Mouse (Mus musculus) midbrain, embryonic 10.5 days (tissue): Measurements from ENCODE around the gene Prim1. TPM values are rescaled to one million over a fixed set of nuclear protein-coding genes. Genes with fewer than 3 reads are reported as not detected.
"Not testable (repeated sequence)": the region's sequence is repeated elsewhere in the genome, so short reads cannot be mapped to it uniquely, and the experiment has no call there.

Source experiments
- DNase-seq: peaks from one replicate; pipeline ENCODE4 v3.0.0-alpha.2; 2017; ENCODE audit warnings: low spot score
- H3K27ac ChIP-seq: fragments of 300-500 bp; sonication (generic); replicated peaks from 2 replicates; pipeline ENCODE4 v1.5.1; 2016; ENCODE audit warnings: mild to moderate bottlenecking
- H3K27me3 ChIP-seq: fragments of 300-500 bp; sonication (generic); 2 replicates; pipeline ENCODE4 v1.6.1; 2016; ENCODE audit warnings: low read depth, mild to moderate bottlenecking; ENCODE audit not compliant: poor library complexity, severe bottlenecking
- H3K36me3 ChIP-seq: fragments of 300-500 bp; sonication (generic); 2 replicates; pipeline ENCODE4 v1.6.1; 2016; ENCODE audit warnings: mild to moderate bottlenecking, moderate library complexity
- H3K4me1 ChIP-seq: fragments of 300-500 bp; sonication (generic); 2 replicates; pipeline ENCODE4 v1.6.1; 2016
- H3K4me3 ChIP-seq: fragments of 300-500 bp; sonication (generic); 2 replicates; pipeline ENCODE4 v1.5.1; 2016; ENCODE audit warnings: mild to moderate bottlenecking, moderate library complexity
- H3K9me3 ChIP-seq: fragments of 300-500 bp; sonication (generic); replicated peaks from 2 replicates; pipeline ENCODE4 v1.6.1; 2016; ENCODE audit warnings: mild to moderate bottlenecking
- WGBS: fragments of 180-500 bp; shearing (Covaris S2); methylation state at CpG from one replicate; pipeline ENCODE4 v1.1.7; 2016; 5-methylcytosine and 5-hydroxymethylcytosine counted together
- polyA plus RNA-seq: library from polyadenylated mRNA; unstranded; fragments of >200 nt; fragmentation: Nextera tagmentation; extraction: Ambion mirVana; gene quantifications from 2 replicates; pipeline ENCODE4 v1.2.1, GENCODE M21; 2016

Prim1 gene
- polyA plus RNA-seq, 1 experiment from 2014 or later = 114 TPM

DNA sequence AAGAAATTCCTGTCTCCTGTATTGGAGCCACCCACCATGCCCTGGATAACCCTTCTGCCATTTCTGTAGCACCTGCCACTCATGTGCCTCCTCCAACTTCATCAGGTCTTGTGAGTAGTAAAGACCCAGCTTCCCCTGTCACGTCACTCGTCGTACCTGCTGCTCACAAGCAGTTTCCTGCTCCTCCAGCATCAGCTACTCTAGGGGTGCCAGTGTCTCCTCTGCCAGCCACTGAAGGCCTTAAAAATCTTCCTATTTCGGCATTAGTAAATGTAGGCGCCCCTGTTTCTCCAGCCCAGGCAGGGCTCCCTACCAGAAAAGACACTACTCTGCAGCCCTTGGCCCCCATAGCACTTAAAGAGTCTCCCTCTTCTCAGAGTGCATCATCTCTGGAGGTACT, 25.3 kb downstream of the Prim1 start:
- DNase-seq = no peak
- 92% methylated on average over 5 of the region's 5 CpGs for WGBS
- Histone ChIP-seq H3K36me3 (peaks cover 81% of the 10 kb centered on the region), H3K27me3 (no peaks in the 10 kb centered on the region), H3K27ac (no peak overlapping the region), H3K4me3 (0 out of 2 replicates have a peak overlapping the region, but pooled peaks have one; percentile 3), H3K9me3 (no peaks in the 10 kb centered on the region), H3K4me1 (peaks cover 50% of the 10 kb centered on the region)

DNA sequence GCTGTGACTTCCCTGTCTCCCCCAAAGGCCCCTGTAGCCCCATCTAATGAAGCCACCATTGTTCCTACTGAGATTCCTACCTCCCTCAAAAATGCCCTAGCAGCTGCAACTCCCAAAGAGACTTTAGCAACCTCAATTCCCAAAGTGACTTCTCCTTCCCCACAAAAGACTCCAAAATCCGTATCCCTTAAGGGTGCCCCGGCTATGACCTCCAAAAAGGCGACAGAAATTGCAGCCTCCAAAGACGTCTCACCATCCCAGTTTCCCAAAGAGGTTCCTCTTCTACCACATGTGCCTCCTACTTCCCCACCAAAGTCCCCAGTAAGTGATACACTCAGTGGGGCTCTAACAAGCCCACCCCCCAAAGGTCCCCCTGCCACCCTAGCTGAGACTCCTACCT, 26.7 kb downstream of the Prim1 start:
- no peak for DNase-seq
- peaks cover 50% of the 10 kb centered on the region for H3K4me1 ChIP-seq
- peaks cover 94% of the 10 kb centered on the region for H3K36me3 ChIP-seq
- no peaks in the 10 kb centered on the region for H3K27me3 ChIP-seq
- H3K9me3 ChIP-seq = no peaks in the 10 kb centered on the region
- H3K4me3 ChIP-seq = no peak overlapping the region
- WGBS = 79% methylated on average over 4 of the region's 4 CpGs
- no peak overlapping the region for H3K27ac ChIP-seq

- Histone ChIP-seq H3K27me3 (no peaks in the 10 kb centered on the region), H3K9me3 (no peaks in the 10 kb centered on the region), H3K27ac (no peak overlapping the region), H3K4me3 (no peak overlapping the region), H3K4me1 (peaks cover 42% of the 10 kb centered on the region), H3K36me3 (peaks cover 99% of the 10 kb centered on the region)
- DNase-seq = no peak
- 95% methylated on average over 3 of the region's 3 CpGs for WGBS
Observed at GRCm38 (mm10) chr10:128042466-128042865, 27.5 kb downstream of the Prim1 start.

DNA sequence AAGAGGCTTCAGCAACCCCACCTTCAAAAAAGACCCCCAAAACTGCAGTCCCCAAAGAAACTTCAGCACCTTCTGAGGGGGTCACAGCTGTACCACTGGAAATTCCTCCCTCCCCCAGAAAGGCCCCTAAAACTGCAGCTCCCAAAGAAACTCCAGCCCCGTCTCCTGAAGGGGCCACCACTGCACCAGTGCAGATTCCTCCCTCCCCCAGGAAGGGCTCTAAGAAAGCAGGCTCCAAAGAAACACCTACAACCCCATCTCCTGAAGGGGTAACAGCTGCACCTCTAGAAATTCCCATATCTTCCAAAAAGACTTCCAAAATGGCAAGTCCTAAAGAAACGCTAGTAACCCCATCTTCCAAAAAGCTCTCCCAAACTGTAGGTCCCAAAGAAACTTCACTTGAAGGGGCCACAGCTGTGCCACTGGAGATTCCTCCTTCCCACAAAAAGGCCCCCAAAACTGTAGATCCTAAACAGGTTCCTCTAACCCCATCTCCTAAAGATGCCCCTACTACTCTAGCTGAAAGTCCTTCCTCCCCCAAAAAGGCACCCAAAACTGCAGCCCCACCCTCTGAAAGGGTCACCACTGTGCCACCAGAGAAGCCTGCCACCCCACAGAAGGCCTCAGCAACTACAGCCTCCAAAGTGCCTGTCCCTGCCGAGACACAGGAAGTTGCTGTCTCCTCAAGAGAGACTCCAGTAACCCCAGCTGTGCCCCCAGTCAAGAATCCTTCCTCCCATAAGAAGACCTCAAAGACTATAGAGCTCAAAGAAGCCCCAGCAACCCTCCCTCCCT, 28.3 kb downstream of the Prim1 start:
- Histone ChIP-seq H3K27me3 (no peaks in the 10 kb centered on the region), H3K9me3 (no peaks in the 10 kb centered on the region), H3K27ac (no peak overlapping the region), H3K4me3 (no peak overlapping the region), H3K4me1 (peaks cover 35% of the 10 kb centered on the region), H3K36me3 (peaks cover 99% of the 10 kb centered on the region)
- 83% methylated on average over 3 of the region's 3 CpGs for WGBS
- no peak for DNase-seq

DNA sequence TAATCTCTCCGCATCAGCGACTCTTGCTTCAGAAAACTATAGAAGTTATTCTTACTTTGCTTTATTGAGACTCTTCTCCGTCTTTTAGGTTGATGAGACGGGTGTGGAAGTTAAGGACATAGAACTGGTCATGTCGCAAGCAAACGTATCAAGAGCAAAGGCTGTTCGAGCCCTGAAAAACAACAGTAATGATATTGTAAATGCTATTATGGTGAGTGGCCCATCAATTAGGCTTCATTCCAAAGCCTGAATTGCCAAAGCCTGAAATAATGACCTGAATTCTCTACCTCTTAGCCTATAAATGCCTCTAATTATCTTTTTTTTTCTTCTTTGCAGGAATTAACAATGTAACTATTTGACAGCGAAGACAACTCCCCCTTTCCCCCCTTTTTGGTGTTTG, 33.2 kb downstream of the Prim1 start:
- no peak for DNase-seq
- H3K27me3 ChIP-seq = no peaks in the 10 kb centered on the region
- no peak overlapping the region for H3K4me3 ChIP-seq
- H3K36me3 ChIP-seq = peaks cover 86% of the 10 kb centered on the region
- H3K4me1 ChIP-seq = peaks cover 15% of the 10 kb centered on the region
- no peak overlapping the region for H3K27ac ChIP-seq
- no peaks in the 10 kb centered on the region for H3K9me3 ChIP-seq
- WGBS = 98% methylated on average over 8 of the region's 8 CpGs

- Histone ChIP-seq H3K36me3 (peaks cover 70% of the 10 kb centered on the region), H3K27me3 (no peaks in the 10 kb centered on the region), H3K4me3 (no peak overlapping the region), H3K9me3 (no peaks in the 10 kb centered on the region), H3K4me1 (peaks cover 2% of the 10 kb centered on the region), H3K27ac (no peak overlapping the region)
- DNase-seq = no peak
- WGBS = 97% methylated on average over 2 of the region's 2 CpGs
Observed at GRCm38 (mm10) chr10:128049741-128050140, 34.8 kb downstream of the Prim1 start.

DNA sequence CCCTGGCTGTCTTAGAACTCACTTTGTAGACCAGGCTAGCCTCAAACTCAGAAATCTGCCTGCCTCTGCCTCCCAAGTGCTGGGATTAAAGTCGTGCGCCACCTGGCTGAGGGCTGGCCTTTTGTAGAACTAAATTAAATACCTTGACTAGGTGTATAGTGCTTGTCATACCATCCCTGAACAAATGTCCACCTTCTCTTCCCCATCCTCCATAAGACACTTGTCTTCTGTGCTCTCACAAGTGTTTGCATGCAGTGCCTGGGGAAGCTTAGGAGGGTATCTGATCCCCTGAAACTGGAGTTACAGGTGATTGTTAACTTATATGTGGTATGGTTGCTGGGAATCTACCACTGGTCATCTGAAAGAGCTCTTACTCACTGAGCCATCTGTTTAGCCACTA, 35.4 kb downstream of the Prim1 start:
- 93% methylated on average over 2 of the region's 2 CpGs for WGBS
- H3K27ac ChIP-seq = no peak overlapping the region
- peaks cover 64% of the 10 kb centered on the region for H3K36me3 ChIP-seq
- no peak overlapping the region for H3K4me3 ChIP-seq
- no peaks in the 10 kb centered on the region for H3K27me3 ChIP-seq
- no peak for DNase-seq
- no peaks in the 10 kb centered on the region for H3K4me1 ChIP-seq
- H3K9me3 ChIP-seq = no peaks in the 10 kb centered on the region

GRCm38 (mm10) chr10:128051589-128051988, 36.6 kb downstream of the Prim1 start:
- no peaks in the 10 kb centered on the region for H3K27me3 ChIP-seq
- no peaks in the 10 kb centered on the region for H3K4me1 ChIP-seq
- DNase-seq = no peak
- H3K4me3 ChIP-seq = no peak overlapping the region
- peaks cover 52% of the 10 kb centered on the region for H3K36me3 ChIP-seq
- H3K27ac ChIP-seq = no peak overlapping the region
- H3K9me3 ChIP-seq = no peaks in the 10 kb centered on the region
- WGBS = 96% methylated on average over 5 of the region's 5 CpGs

GRCm38 (mm10) chr10:128052136-128052535, 37.2 kb downstream of the Prim1 start:
- peaks cover 46% of the 10 kb centered on the region for H3K36me3 ChIP-seq
- H3K27me3 ChIP-seq, H3K27ac ChIP-seq, DNase-seq, H3K4me3 ChIP-seq, H3K4me1 ChIP-seq, H3K9me3 ChIP-seq: not testable (repeated sequence)
- WGBS = 100% methylated on average over 1 of the region's 2 CpGs

DNA sequence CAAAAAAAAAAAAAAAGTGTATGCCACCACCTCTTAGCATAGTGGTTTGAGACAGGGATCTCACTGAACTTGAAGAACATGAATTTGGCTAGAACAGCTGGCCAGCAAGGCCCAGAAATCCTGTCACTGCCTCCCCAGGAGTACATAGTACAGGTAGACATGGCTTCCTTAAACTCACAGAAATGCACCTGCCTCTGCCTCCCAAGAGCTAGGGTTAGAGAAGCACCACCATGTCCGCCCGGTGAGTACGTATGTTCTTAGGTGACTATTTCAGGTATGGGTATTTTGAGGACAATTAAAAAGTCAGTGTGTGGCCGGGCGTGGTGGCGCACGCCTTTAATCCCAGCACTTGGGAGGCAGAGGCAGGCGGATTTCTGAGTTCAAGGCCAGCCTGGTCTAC, 38.0 kb downstream of the Prim1 start:
- Histone ChIP-seq H3K36me3 (peaks cover 38% of the 10 kb centered on the region), H3K27ac (no peak overlapping the region), H3K9me3 (no peaks in the 10 kb centered on the region), H3K4me3 (no peak overlapping the region), H3K4me1 (peaks cover 5% of the 10 kb centered on the region), H3K27me3 (no peaks in the 10 kb centered on the region)
- no peak for DNase-seq
- 92% methylated on average over 8 of the region's 8 CpGs for WGBS

GRCm38 (mm10) chr10:128058184-128058583, 43.2 kb downstream of the Prim1 start:
- Histone ChIP-seq H3K4me3 (peak overlapping the region; percentile 72), H3K27me3 (no peaks in the 10 kb centered on the region), H3K9me3 (no peaks in the 10 kb centered on the region), H3K36me3 (peaks cover 26% of the 10 kb centered on the region), H3K4me1 (peaks cover 36% of the 10 kb centered on the region), H3K27ac (peak overlapping the region; percentile 99)
- no peak for DNase-seq
- WGBS = 1% methylated on average over 18 of the region's 18 CpGs

DNA sequence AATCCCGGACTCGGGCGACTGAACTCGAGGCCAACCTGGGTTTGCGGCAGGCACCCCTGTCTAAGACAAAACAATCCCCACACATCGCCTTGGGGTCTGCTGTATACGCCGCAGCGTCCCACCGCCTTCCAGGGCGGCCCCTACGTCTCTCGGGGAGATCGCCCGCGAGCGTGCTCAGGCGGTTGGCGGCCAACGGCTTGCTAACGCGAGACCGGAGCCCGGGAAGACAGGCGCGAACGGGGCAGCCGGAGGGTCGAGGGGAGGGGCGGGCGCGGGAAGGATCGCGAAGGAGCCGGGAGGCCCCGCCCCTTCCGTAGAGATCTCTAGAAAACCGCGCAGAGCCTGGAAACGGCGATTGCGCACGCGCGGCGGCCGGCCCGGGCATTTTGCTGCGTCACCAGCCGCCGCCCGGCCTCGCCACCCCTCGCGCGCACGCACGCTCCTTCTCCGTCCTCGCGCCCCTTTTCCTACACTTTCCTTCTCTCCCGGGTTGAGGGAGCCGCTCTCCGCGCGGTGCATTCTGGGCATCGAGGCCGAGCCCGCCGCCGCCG, 43.7 kb downstream of the Prim1 start, which contains the start of gene Ptges3:
Ptges3 (plus strand) TSS at position 354 of the 551 bp plus-strand sequence.
- Histone ChIP-seq H3K27ac (peak within 1 kb of the TSS; percentile 99), H3K4me1 (peaks cover 36% of the 10 kb centered on the region)
- under 1% methylated on average over 72 of the region's 72 CpGs for WGBS

More for the DNA sequence above, 43.7 kb downstream of the Prim1 start, which contains the start of gene Ptges3:
- peaks cover 31% of the 10 kb centered on the region for H3K36me3 ChIP-seq
- DNase-seq = peak; percentile 98
- H3K27me3 ChIP-seq = no peaks in the 10 kb centered on the region
- H3K4me3 ChIP-seq = peak within 1 kb of the TSS; percentile 72
- H3K9me3 ChIP-seq = no peaks in the 10 kb centered on the region
